Mouse (Mus musculus) lung, postnatal 10 days (tissue): Measurements from ENCODE around the gene Gm12184.
"Not testable (repeated sequence)": the region's sequence is repeated elsewhere in the genome, so short reads cannot be mapped to it uniquely, and the experiment has no call there.

ENCODE experiments used
- DNase-seq: peaks from one replicate; pipeline ENCODE4 v3.0.0; 2021

The Gm12184 gene

GRCm38 (mm10) chr11:48821299-48821698, 5.2 kb downstream of the Gm12184 start:
- not testable (repeated sequence) for DNase-seq

- no peak for DNase-seq
Observed at GRCm38 (mm10) chr11:48820308-48820674, 6.2 kb downstream of the Gm12184 start.

- no peak for DNase-seq
Observed at GRCm38 (mm10) chr11:48819614-48820307, 6.7 kb downstream of the Gm12184 start.

GRCm38 (mm10) chr11:48818346-48818745, 8.1 kb downstream of the Gm12184 start:
- peak; percentile 88 for DNase-seq

- no peak for DNase-seq
Observed at GRCm38 (mm10) chr11:48817794-48818193, 8.7 kb downstream of the Gm12184 start.

- DNase-seq = peak; percentile 100
Observed at GRCm38 (mm10) chr11:48816800-48817665, 9.4 kb downstream of the Gm12184 start, which contains the start of gene Trim41. TSS of gene Trim41 (minus strand) at chr11:48817353.

GRCm38 (mm10) chr11:48816281-48816781, 10.1 kb downstream of the Gm12184 start:
- peak; percentile 66 for DNase-seq

GRCm38 (mm10) chr11:48815851-48816250, 10.6 kb downstream of the Gm12184 start:
- DNase-seq = no peak

GRCm38 (mm10) chr11:48813782-48814181, 12.7 kb downstream of the Gm12184 start:
- no peak for DNase-seq

GRCm38 (mm10) chr11:48810142-48810541, 16.3 kb downstream of the Gm12184 start:
- DNase-seq = no peak

GRCm38 (mm10) chr11:48809434-48809830, 17.0 kb downstream of the Gm12184 start:
- DNase-seq = no peak

- peak; percentile 67 for DNase-seq
Observed at GRCm38 (mm10) chr11:48808737-48809433, 17.6 kb downstream of the Gm12184 start.

- no peak for DNase-seq
Observed at GRCm38 (mm10) chr11:48808304-48808646, 18.2 kb downstream of the Gm12184 start.

- no peak for DNase-seq
Observed at GRCm38 (mm10) chr11:48807563-48808303, 18.7 kb downstream of the Gm12184 start.

- no peak for DNase-seq
Observed at GRCm38 (mm10) chr11:48806856-48807562, 19.4 kb downstream of the Gm12184 start.

- DNase-seq = no peak
Observed at GRCm38 (mm10) chr11:48804922-48805321, 21.5 kb downstream of the Gm12184 start.

GRCm38 (mm10) chr11:48803988-48804387, 22.5 kb downstream of the Gm12184 start:
- no peak for DNase-seq

- no peak for DNase-seq
Observed at GRCm38 (mm10) chr11:48801831-48802772, 24.4 kb downstream of the Gm12184 start.

- DNase-seq = peak; percentile 93
Observed at GRCm38 (mm10) chr11:48799921-48800701, 26.3 kb downstream of the Gm12184 start, which contains the start of gene Rack1. TSS of gene Rack1 (plus strand) at chr11:48800332.
